Mouse (Mus musculus) cerebellum, postnatal 14 days (tissue): ENCODE results near the gene Ctsk.

ENCODE experiments used
- DNase-seq, 2 experiments: peaks; one replicate each; pipeline ENCODE4 v3.0.0; 2021; ENCODE audit warnings: mixed read lengths in 2 of 2

Gene Ctsk

DNA sequence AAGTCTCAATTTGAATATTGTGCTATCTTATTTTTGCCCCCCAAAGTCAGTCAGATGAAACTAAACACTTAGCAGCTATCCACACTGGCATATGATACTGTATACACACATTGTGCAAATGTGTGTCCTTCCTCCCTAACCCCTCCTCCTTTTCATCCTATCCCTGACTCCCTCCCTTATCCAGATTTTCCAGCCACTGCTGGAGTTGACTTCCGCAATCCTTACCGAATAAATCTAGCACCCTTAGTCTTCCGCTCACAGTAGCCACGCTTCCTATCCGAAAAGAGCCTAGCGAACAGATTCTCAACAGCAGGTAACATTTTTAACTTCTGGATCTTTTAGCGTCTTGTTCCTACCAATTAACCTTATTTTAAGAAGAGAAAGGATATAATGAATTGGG lies at the start of gene Ctsk:
Ctsk (plus strand) TSS at position 233 of the 400 bp plus-strand sequence.
- DNase-seq, result no peak

DNA sequence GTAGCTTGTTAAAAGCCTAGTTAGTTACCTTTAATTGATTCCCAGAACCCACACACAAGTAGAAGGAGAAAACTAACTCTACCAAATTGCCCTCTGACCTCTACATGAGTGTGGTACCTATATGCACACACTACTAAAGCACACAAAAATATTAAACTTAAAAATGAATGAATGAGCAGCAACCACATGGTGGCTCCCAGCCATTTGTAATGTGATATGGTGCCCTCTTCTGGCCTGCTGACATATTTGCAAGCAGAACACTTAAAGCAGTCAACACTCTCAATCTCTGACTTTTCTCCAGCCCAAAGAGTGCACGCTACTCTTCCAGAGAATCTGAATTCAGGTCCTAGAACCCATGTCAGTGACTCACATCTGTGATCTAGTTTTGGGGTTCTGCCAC lies 48.6 kb upstream of the Ctsk start:
- peak; percentile 68 to 69 for DNase-seq

DNA sequence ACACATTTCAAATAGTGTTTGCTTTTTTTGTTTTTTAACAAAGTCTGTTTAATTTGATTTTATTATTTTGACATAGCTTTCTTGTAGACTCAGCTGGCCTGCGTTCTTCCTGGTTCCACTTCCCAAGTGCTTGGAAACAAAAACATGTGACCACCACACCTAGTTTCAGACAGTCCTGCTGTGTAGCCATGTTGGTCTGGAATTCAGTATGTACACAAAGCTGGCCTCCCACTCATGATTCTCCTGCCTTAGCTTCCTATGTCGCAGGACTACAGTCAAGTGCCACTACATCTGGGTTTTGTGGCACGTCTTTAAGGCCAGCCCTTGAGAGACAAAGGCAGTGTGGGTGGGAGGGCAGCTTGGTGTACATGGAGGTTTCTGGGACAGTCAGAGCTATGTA lies 48.1 kb upstream of the Ctsk start:
- DNase-seq, result no peak

DNA sequence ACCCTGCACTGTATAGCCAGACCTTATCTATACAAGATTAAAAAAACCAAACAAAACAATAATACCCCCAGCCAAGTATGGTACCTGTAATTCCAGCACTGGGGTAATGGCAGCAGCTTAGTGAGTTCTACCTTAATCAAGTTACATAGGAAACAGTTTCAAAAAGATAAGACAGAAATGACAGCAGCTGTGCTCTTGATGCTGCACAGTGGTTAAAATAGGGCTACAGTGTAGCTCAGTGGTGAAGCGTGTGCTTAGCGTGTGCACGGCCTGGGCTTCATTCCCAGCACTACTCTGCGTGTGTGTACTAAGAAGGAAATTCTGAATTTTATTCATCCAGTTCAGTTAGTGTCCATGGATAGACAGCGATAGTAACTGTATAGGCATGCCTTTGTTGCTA lies 42.7 kb upstream of the Ctsk start:
- DNase-seq, result no peak

DNA sequence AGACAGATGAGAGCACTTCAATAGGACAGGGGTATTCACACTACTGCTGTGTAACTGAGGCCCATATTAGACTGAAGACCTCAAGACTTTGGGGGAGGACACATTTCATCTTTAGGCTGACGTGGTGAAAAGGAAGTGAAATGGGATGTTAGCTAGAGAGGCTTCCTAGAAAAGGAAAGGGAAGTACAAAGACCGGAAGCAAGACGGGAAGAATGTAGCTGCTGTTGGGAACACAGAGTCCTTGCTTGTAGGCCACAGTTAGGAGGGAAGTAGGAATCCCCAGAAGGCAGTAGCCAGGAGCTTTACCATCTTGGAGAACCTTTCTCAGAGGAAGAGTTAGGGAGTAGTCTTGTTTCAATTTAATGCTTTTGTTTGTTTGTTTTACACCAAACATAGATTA lies 41.3 kb upstream of the Ctsk start:
- no peak for DNase-seq

DNA sequence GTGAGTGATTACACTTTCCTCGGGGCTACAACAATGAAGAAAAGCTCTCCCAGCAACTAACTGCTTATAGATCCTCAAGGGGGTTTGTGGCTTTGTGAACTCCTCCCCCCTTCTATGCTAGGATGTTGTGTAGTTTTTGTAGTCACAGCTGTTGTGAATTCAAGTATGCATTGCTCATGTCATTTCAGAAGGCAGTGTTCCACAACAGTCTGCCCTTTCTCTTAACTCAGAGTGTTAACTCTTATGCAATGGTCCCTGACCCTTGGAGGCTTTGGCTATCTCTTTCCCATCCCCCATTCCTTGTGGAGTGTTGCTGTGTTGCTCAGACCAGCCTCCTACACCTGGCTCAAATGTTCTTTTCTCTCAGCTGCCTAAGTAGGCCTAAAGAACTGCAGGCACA lies 39.7 kb upstream of the Ctsk start:
- no peak for DNase-seq

DNA sequence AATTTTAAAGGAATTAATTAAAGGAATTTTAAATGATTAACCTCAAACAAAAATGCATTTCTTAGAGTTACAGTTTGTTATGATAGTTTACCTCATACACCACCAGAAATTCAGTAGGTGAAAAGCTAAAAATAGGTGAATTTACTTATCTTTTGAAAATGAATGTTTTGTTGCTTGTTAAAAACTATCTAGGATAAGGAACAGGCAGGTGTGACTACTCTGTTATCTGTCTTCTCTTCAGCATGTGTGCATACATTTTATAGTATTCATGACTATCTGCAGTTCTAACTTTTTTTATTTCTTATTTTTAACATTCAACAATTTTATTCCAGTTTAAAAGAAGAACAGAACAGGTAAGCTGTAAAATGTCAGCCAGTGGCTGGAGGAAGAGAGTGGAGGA lies 35.2 kb upstream of the Ctsk start:
- DNase-seq, result no peak

DNA sequence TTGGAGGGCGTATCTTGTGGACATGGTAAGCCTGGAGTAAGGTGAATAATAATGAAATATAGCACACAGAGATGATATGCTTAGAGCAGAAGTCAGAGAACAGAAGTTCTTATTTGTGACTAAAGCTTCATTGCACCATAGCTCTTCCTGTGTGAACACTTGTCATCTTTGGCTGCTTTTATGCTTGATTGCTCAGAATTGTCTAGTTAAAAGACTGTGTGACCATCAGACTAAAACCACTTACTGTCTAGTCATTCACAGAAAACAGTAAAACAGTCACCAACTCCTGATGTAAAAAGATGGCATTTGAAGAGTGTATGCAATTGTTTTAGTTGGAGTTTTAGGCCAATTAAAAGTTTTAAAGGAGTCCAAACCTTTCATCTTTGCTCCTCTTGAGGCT lies 20.1 kb upstream of the Ctsk start:
- no peak for DNase-seq

DNA sequence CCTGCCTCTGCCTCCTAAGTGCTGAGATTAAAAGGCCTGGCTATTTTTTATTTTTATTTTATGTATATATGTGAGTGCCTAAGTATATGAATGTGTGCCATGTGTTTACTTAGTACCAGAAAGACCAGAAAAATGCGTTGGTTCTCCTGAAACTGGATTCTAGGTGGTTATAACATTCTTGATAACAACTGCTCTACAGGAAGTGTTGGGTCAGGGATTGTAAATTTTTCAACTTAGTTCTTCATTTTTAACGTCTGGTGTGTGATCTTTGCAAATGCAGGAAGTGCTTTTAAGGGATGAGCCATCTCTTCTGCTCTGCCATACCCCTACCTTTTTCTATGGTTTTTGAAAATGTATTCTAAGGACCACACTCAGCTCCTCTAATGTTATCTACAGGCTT lies 12.6 kb upstream of the Ctsk start:
- DNase-seq, result no peak

DNA sequence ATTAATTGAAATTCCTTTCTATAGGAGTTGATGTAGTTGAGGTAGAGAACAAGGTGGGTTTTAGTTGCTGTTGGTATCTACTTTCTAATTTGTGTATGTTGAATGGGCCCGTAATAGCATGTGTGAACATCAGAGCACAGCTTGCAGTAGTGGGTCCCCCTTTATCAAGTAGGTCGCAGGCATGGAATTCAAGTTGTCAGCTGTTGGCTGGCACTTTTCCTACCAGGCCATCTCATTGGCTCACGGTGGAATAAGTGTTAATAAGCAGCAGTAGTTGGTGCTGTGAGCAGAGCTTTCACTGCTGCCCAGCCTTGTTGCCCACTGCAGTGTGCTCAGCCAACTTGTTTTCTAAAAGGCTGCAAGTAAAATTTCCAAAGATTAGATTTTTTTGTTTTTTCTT lies 10.4 kb upstream of the Ctsk start:
- no peak for DNase-seq

DNA sequence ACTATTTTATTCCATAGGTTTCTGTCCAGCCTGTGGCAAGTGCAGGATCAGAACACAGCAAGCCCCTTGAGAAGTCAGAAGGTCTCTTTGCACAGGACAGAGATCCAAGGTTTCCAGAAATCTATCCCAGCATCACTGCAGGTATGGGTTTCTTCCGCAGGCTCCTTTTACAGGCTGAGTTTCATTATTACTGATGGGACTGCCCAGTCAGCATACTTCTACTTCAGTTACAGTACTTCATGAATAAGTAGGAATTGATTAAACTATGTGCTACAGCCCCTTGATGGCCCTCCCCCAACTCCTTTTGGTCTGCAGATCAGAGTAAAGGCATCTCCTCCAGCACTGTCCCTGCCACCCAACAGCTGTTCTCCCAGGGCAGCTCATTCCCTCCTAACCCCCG lies 8.8 kb upstream of the Ctsk start:
- no peak for DNase-seq

DNA sequence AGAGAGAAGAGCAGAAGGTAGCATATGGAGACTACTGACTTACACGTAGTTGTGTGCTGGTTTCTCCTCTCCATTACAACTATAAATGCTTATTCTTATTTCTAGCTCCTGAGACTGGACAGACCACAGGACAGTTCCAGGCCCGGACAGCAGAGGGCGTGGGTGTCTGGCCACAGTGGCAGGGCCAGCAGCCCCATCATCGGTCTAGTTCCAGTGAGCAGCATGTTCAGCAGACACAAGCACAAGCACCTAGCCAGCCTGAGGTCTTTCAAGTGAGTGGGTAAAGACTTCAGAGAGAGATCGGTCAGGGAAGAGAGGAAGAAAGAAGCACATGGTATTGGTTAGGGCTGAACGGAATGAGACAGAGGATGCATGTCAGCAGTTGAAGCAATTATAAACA lies 4.7 kb upstream of the Ctsk start:
- peak; percentile 78 to 84 for DNase-seq

DNA sequence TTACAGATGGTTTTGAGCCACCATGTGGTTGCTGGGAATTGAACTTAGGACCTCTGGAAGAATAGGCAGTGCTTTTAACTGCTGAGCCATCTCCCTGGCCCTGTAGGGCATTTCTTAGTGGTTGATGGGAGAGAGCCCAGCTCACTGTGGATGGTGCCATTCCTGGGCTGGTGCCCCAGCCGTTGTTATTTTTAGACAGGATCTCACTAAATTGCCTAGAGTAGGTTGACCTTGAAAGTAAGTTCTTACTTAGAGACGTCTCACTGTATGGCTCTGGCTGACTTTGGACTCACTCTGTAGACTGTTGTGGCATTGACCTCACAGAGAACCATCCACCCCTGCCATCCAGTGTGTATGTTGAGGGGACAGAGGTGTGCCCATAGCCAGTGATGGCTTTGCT lies 827 bp upstream of the Ctsk start:
- DNase-seq, result no peak

DNA sequence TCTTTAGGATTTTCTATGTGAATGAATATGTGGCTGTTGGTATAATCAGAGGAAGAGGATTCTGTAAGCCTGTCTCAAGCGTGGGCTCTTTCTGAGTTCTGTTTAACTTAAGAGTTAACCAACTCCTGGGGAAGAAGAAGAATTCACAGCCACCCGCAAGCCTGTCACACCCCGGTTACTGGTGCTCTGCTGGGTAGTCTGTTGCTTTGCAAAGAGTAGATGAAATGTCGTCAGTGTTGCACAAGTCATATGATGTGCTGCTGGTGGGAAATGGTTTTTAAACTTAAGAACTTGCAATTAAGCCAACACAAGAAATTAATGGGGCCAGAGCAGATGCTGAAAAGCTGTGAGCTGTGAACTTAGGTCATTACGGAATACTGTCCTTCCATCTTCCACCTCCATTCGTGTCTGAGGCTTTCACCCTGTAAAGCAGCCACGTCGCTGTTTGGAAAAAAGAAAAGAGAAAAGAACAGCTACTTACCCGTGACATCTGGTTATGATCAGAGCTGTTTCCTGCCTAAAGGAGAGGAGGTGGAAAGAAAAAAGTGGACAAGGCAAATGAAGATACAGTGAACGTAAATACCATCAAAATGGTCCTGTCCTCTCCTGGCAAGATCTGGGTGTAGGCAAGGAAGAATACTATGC lies 562 bp downstream of the Ctsk start:
- DNase-seq, result no peak

DNA sequence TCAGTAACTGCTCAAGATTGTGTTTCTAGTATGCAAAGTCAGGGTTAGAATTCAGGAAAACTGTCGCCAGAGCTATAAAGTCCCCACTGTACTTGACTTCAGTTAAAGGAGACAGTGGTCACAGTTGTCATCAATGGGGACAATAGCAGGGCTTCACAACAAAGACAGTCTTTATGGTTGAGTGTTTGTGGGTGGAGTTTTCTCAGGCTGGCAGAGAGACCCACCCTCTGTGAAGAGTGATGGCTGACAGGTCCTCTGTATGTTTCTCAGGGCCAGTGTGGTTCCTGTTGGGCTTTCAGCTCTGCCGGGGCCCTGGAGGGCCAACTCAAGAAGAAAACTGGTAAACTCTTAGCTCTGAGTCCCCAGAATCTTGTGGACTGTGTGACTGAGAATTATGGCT lies 3.3 kb downstream of the Ctsk start:
- DNase-seq, result no peak

DNA sequence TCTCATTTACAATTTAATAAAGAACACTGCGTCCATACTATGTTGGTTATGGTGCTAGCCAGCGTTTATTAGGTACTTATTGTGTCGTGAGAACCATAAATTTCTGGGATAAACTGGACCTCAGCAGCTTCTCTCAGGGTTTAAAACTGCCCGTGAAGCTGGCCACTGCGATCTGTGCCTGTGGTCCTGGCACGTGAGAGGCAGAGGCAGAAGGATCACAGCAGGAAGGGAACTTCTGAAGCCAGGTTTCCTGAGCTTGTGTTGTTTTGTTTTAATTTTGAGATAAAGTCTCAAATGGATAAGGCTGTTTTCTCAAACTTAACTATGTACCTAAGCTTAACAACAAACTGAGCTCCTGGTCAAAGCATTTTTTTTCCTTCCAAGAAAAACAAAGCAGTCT lies 10.3 kb downstream of the Ctsk start:
- peak; percentile 81 to 87 for DNase-seq

DNA sequence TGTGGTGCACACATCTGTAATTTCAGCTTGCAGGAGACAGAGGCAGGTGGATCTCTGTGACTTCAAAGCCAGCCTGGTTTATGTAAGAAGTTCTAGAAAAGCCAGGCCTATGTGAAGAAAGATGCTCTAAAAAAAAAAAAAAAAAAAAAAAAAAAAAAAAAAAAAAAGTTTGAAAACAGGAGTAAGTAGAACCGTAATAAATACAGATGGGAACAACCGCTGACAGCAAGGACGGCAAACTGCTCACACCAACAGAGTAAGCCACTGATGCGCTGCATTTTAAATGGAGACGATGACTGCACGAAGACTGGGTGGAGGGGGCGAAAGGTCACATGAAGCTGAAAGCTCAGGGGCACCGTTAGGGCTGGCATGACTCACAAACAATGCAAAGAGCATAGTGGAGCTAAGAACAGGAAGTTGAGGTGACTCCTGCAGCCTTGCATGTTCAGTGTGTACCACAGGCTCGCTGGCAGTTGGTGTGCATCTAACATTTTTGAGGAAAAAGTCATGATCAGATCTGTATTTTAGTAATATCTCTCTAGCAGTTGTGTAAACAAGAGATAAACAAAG lies 12.6 kb downstream of the Ctsk start:
- DNase-seq, result no peak

DNA sequence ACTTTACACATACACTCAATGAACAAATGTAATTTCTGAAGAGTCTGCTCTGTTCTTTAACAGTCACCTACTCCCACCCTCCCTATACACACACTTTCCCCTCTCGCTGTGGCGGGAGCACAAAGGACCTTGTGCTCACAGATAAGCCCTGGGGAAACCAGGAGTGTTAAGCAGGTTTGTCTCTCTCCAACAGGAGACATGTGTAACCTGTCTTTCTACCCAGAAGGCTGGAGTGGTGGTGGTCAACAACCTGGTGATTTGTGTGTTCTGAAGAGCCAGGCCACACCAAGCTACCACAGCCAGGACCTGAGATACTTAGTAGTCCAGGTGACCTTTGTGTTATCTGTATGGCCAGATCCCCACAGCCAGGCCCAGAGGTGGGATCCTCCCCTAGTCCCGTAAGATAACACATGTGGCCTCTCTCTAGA lies 17.6 kb downstream of the Ctsk start:
- DNase-seq, result no peak

DNA sequence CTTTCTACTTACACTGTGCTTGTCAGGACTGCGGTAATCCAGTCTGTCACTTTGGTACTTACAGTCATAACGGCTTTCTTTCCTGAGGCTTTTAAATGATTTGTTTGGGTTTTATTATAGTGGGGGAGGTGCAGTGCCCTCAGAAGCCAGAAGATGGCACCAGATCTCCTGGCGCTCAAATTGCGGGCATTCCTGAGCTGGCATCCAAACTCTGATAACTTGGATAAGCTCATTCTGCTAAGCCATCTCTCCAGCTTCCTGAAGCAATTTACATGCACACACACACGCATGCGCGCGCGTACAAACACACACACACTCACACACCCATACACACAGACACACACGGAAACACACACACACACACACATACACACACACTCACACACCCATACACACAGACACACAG lies 18.4 kb downstream of the Ctsk start:
- DNase-seq, result peak; percentile 84 to 85

DNA sequence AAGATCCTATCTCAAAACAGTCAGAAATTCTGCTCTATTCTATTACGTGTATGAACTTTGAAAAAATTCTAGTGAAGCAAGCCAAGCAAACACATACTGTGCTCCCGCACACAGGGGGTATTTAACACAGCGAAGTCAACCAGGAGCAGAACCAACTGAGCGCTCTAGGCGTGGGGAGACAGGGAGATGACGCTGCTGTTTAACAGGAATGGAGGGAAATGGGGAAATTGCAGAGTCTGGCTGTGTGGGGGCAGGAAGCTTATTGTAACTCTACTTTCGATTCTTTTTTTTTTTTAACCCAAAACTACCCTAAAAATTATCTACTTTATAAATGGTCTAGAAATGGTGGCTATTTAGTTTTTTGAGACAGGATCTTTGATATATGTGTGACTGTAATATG lies 19.8 kb downstream of the Ctsk start:
- DNase-seq, result no peak

DNA sequence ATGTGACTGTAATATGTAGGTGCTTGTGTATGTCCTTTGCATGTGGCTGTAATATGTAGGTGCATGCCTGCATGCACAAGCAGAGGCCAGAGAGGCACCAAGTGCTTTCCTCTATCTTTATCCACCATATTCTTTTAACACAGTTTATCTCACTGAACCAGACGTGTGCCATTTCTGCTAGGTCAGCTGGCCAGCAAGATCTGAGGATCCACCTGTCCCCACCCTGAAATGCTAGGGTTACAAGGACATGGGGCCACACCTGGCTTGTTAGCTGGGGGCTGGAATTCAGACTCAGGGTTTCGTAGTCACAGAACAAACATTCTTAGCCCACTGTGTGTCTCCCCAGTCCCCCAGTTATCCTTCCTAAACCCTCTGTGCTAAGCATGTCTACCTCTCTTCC lies 20.3 kb downstream of the Ctsk start:
- DNase-seq, result no peak

DNA sequence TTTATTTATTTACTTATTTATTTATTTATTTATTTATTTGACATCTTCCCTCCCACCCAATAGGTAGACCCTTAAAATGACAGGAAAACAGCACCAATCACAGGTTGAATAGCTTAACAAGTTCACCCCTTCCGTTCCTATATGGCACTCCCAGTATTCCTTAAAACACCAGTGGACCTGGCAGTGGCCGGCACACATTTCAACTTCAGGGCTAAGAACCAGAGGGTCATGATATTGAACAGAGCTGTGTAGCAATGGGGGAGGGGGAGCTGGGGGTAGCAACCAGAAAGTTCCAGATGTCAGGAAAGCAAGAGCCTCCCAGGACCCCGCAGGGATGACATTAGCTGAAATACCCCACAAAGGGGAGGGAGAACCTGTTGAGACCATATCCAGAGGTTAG lies 21.0 kb downstream of the Ctsk start:
- no peak for DNase-seq

DNA sequence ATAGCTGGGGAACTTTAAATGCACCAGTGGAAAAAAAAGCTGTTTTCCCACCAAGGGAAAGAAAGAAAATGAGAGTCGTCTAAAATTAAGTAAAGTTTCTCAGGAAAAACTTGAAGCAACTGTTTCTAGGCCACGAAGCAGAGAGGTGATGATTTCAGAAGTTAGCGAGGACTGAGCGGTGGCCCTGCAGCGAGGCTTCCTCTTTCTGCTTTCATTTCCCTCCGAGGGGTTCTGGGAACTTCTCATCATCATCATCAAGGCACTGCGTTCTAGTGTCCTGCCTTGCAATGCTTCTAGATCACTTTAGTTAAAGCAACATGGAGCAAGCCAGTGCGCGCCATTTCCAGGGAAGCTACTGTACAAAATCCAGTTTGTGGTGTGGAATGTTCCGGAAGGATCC lies 22.1 kb downstream of the Ctsk start:
- no peak for DNase-seq

DNA sequence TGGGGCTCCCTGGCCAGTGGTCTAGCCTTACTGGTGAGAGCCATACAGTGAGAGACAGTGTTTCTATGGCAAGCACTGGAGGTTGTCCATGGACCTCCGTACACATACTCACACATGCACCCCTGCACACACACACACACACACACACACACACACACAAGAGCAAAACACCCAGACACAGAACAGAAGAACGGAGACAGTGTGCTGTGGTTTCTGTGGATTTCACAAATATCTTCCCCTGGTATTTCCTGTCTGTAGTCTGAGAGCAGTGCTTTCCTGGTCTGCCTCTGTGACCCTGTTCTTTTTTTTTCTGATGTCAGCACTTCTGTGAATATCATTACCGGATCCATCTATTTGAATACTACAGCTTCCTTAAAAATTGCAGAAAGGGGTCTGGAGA lies 24.6 kb downstream of the Ctsk start:
- no peak for DNase-seq

DNA sequence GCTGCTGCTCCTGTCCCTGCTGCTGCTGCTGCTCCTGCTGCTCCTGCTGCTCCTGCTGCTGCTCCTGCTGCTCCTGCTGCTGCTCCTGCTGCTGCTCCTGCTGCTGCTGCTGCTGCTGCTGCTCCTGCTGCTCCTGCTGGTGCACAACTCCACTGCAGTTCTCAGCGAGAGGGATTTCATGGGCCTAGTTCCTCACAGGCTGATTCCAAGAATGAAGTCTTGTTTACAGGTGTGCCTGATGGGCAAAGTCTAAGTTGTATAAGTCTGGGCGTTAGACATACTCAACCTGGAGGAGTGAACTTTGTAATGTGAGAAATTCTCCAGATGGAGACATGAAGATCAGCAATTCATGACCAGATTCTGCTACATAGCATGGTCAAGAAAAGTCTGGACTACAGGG lies 25.6 kb downstream of the Ctsk start:
- DNase-seq, result no peak
